9 mouse cellular contexts compared by ENCODE assay signal in genomic region chr6:113690400-113691083, GRCm38 (mm10). TPM values are rescaled to one million over a fixed set of nuclear protein-coding genes. Genes with fewer than 3 reads are reported as not detected.
DNase-seq lines count a peak whose midpoint lies in the region; ATAC-seq and TF ChIP-seq lines count a peak whose summit lies in the region.
"Had no signal": no experiment of that assay in that cellular context is flagged by ENCODE, and none has a peak within 500 bp of the region (broad histone marks: within the 10 kb centered on the region; RNA-seq: fewer than 3 reads in every experiment).

No protein-coding gene starts in this region.

- CTCF ChIA-PET in Patski (lab: Charles Lee): interaction anchor here (1.3 kb wide), 1 partner anchor 29 kb away, joined by 3 read pairs; the partner anchor contains the start of gene Ghrl

- TF ChIP-seq CTCF in Patski (IDR thresholded peaks at IDR 0.05): no peak
- no peak for TF ChIP-seq CTCF in left cerebral cortex, adult 2 months (IDR thresholded peaks at IDR 0.05)

- POLR2A ChIA-PET in Patski (lab: Charles Lee): interaction anchor here (1.2 kb wide), 1 partner anchor 47 kb away, joined by 4 read pairs; no protein-coding TSS in a partner anchor

- H3K9ac ChIP-seq in hindbrain, embryonic 15.5 days: no peak overlapping the region
- peak overlapping the region; percentile 80 for H3K9ac ChIP-seq in liver, embryonic 12.5 days
- peak overlapping the region; percentile 46 for H3K9ac ChIP-seq in neural tube, embryonic 13.5 days

- no peaks in the 10 kb centered on the region for H3K9me3 ChIP-seq in hindbrain, embryonic 15.5 days
- H3K9me3 ChIP-seq in liver, embryonic 12.5 days (replicated peaks): no peaks in the 10 kb centered on the region
- no peaks in the 10 kb centered on the region for H3K9me3 ChIP-seq in neural tube, embryonic 13.5 days

- DNase-seq in 3T3-L1 (ENCODE audit: low read depth, low spot score) (peak; percentile 99), Patski (ENCODE audit: low read depth, low spot score) (peak; percentile 88)
- DNase-seq in left cerebral cortex, adult 2 months (ENCODE audit: extremely low spot score in 1 of 2, low spot score in 2 of 2): no peak
- no peak for DNase-seq in frontal cortex, postnatal 10 days (ENCODE audit: low spot score in 2 of 2)

- intact Hi-C loops in left cerebral cortex, adult 2 months (cut with DNase I): loop anchor here (10.0 kb wide), 1 partner anchor 246 kb away; the partner anchor contains the start of gene Jagn1

- peak overlapping the region; percentile 10; the same call in 1 of the 2 replicates for H3K27ac ChIP-seq in hindbrain, embryonic 15.5 days (replicated peaks)
- H3K27ac ChIP-seq in liver, embryonic 12.5 days: peak overlapping the region; percentile 97
- peak overlapping the region; percentile 65 for H3K27ac ChIP-seq in neural tube, embryonic 13.5 days (replicated peaks)
- no peak overlapping the region for H3K27ac ChIP-seq in left cerebral cortex, adult 2 months

- no peaks in the 10 kb centered on the region for H3K27me3 ChIP-seq in Patski
- H3K27me3 ChIP-seq in hindbrain, embryonic 15.5 days: no peaks in the 10 kb centered on the region
- H3K27me3 ChIP-seq in liver, embryonic 12.5 days (replicated peaks): no peaks in the 10 kb centered on the region
- no peaks in the 10 kb centered on the region for H3K27me3 ChIP-seq in neural tube, embryonic 13.5 days

- H3K36me3 ChIP-seq in hindbrain, embryonic 15.5 days: no peaks in the 10 kb centered on the region
- H3K36me3 ChIP-seq in liver, embryonic 12.5 days: peaks cover 33% of the 10 kb centered on the region
- H3K36me3 ChIP-seq in neural tube, embryonic 13.5 days: no peaks in the 10 kb centered on the region

- in situ Hi-C loops in Patski (cut with MboI; ENCODE audit: low pct_unique_long_range_greater_than_20kb): loop anchor here (5.0 kb wide), 1 partner anchor 208 kb away; the partner anchor contains the start of gene Creld1

- H3K4me1 ChIP-seq in hindbrain, embryonic 15.5 days (replicated peaks): peaks cover 7% of the 10 kb centered on the region; the same call in 1 of the 2 replicates
- peaks cover 87% of the 10 kb centered on the region for H3K4me1 ChIP-seq in liver, embryonic 12.5 days
- H3K4me1 ChIP-seq in neural tube, embryonic 13.5 days (replicated peaks): peaks cover 15% of the 10 kb centered on the region

- peak; percentile 75 for ATAC-seq in Patski
- ATAC-seq in erythroblast, adult 5-6 weeks (replicated peaks; ENCODE audit: low FRiP score, poor library complexity, severe bottlenecking): peak; percentile 90
- ATAC-seq in hindbrain, embryonic 15.5 days (ENCODE audit: low FRiP score, low read depth): no peak
- peak; percentile 95 for ATAC-seq in liver, embryonic 12.5 days
- peak; percentile 22; the same call in 1 of the 2 replicates for ATAC-seq in neural tube, embryonic 13.5 days (ENCODE audit: low read depth)

- H3K4me3 ChIP-seq in hindbrain, embryonic 15.5 days: no peak overlapping the region
- H3K4me3 ChIP-seq in liver, embryonic 12.5 days: peak overlapping the region; percentile 63
- H3K4me3 ChIP-seq in neural tube, embryonic 13.5 days: no peak overlapping the region; the same call in 1 of the 2 replicates
- no peak overlapping the region for H3K4me3 ChIP-seq in left cerebral cortex, adult 2 months

- WGBS in hindbrain, embryonic 15.5 days: 11% methylated on average over 14 of the region's 14 CpGs
- WGBS in liver, embryonic 12.5 days (ENCODE audit: insufficient replicate concordance): under 1% methylated on average over 14 of the region's 14 CpGs
- 4% methylated on average over 14 of the region's 14 CpGs for WGBS in neural tube, embryonic 13.5 days

- H3K4me2 ChIP-seq in hindbrain, embryonic 15.5 days: peak overlapping the region; percentile 12; the same call in 1 of the 2 replicates
- peak overlapping the region; percentile 79 for H3K4me2 ChIP-seq in liver, embryonic 12.5 days
- H3K4me2 ChIP-seq in neural tube, embryonic 13.5 days: peak overlapping the region; percentile 40

RNA-seq across cellular contexts. Expression of gene Tatdn2, which starts 6.3 kb away (rescaled TPM):
- 56.3 TPM for polyA plus RNA-seq in Patski (2021)
- total RNA-seq in erythroblast, adult 5-6 weeks (2015; ENCODE audit: low replicate concordance): 2.9 and 22.8 TPM in 2 replicates
- total RNA-seq in erythroblast, adult 5-6 weeks (2017; ENCODE audit: low replicate concordance): 36.4 and 49.5 TPM in 2 replicates
- 0.78 and 1.5 TPM in 2 replicates for polyA plus RNA-seq in hindbrain, embryonic 15.5 days (2015; fragmentation: Nextera tagmentation; extraction: Ambion mirVana)
- 1.3 TPM in 2 replicates for polyA plus RNA-seq in liver, embryonic 12.5 days (2016; fragmentation: Nextera tagmentation; extraction: Ambion mirVana)
- polyA plus RNA-seq in neural tube, embryonic 13.5 days (2015; fragmentation: Nextera tagmentation; extraction: Ambion mirVana): 0.61 and 1.1 TPM in 2 replicates
- 10 to 100 TPM; 71.4 to 72.8 TPM for total RNA-seq in left cerebral cortex, adult 2 months (2021)

RNA-seq across cellular contexts. Expression of gene Ghrl, which starts 29.1 kb away (rescaled TPM):
- 1.5 TPM for polyA plus RNA-seq in Patski (2021)
- not detected in 2 replicates for total RNA-seq in erythroblast, adult 5-6 weeks (2015; ENCODE audit: low replicate concordance)
- not detected in 2 replicates for total RNA-seq in erythroblast, adult 5-6 weeks (2017; ENCODE audit: low replicate concordance)
- polyA plus RNA-seq in hindbrain, embryonic 15.5 days (2015; fragmentation: Nextera tagmentation; extraction: Ambion mirVana): 0.71 and 0.78 TPM in 2 replicates
- polyA plus RNA-seq in liver, embryonic 12.5 days (2016; fragmentation: Nextera tagmentation; extraction: Ambion mirVana): not detected in 2 replicates
- 0.22 and 0.80 TPM in 2 replicates for polyA plus RNA-seq in neural tube, embryonic 13.5 days (2015; fragmentation: Nextera tagmentation; extraction: Ambion mirVana)
- total RNA-seq in left cerebral cortex, adult 2 months (2021): under 1 TPM in 1 of 2 experiments, not detected in 1; 0.98 TPM
- total RNA-seq: gastrocnemius, postnatal 4 days had no signal

RNA-seq across cellular contexts. Expression of gene Sec13, which starts 50.0 kb away (rescaled TPM):
- polyA plus RNA-seq in Patski (2021): 181 TPM
- 32.9 and 35.7 TPM in 2 replicates for total RNA-seq in erythroblast, adult 5-6 weeks (2015; ENCODE audit: low replicate concordance)
- 29.3 and 45.0 TPM in 2 replicates for total RNA-seq in erythroblast, adult 5-6 weeks (2017; ENCODE audit: low replicate concordance)
- polyA plus RNA-seq in hindbrain, embryonic 15.5 days (2015; fragmentation: Nextera tagmentation; extraction: Ambion mirVana): 200 TPM in 2 replicates
- 155 and 159 TPM in 2 replicates for polyA plus RNA-seq in liver, embryonic 12.5 days (2016; fragmentation: Nextera tagmentation; extraction: Ambion mirVana)
- polyA plus RNA-seq in neural tube, embryonic 13.5 days (2015; fragmentation: Nextera tagmentation; extraction: Ambion mirVana): 218 and 236 TPM in 2 replicates
- total RNA-seq in left cerebral cortex, adult 2 months (2021): 10 to 100 TPM; 67.5 to 67.8 TPM

RNA-seq across cellular contexts. Expression of gene Irak2, which starts 52.3 kb away (rescaled TPM):
- 34.6 TPM for polyA plus RNA-seq in Patski (2021)
- total RNA-seq in erythroblast, adult 5-6 weeks (2015; ENCODE audit: low replicate concordance): 18.8 and 56.0 TPM in 2 replicates
- total RNA-seq in erythroblast, adult 5-6 weeks (2017; ENCODE audit: low replicate concordance): 58.7 and 68.4 TPM in 2 replicates
- polyA plus RNA-seq in hindbrain, embryonic 15.5 days (2015; fragmentation: Nextera tagmentation; extraction: Ambion mirVana): 2.9 and 3.6 TPM in 2 replicates
- 17.2 and 17.9 TPM in 2 replicates for polyA plus RNA-seq in liver, embryonic 12.5 days (2016; fragmentation: Nextera tagmentation; extraction: Ambion mirVana)
- 2.5 and 2.7 TPM in 2 replicates for polyA plus RNA-seq in neural tube, embryonic 13.5 days (2015; fragmentation: Nextera tagmentation; extraction: Ambion mirVana)
- 10 to 100 TPM; 21.6 to 25.6 TPM for total RNA-seq in left cerebral cortex, adult 2 months (2021)

Comparison
In these comparisons a context has a peak if more than half of its experiments do, and no peak if none do; other contexts are left out.
1. DNase-seq: peak in 3T3-L1 (single experiment) and Patski (single experiment); none in left cerebral cortex, adult 2 months (0 of 2) and frontal cortex, postnatal 10 days (0 of 2).
2. H3K4me2 ChIP-seq: peak in every context shown above with its lines; median percentile 79 in liver, embryonic 12.5 days; 40 in neural tube, embryonic 13.5 days; 12 in hindbrain, embryonic 15.5 days.
3. RNA of gene Tatdn2, which starts 6.3 kb away (polyA plus RNA-seq): 56.3 TPM in Patski (single experiment); 1.3 TPM in liver, embryonic 12.5 days, 0.78 to 1.5 TPM in hindbrain, embryonic 15.5 days and 0.61 to 1.1 TPM in neural tube, embryonic 13.5 days; every median in the first group is over 10 times any median in the second.